Mouse (Mus musculus) MN1 (cell line): ENCODE data around the gene Mef2a.
"Not testable (repeated sequence)": the region's sequence is repeated elsewhere in the genome, so short reads cannot be mapped to it uniquely, and the experiment has no call there.

ENCODE experiments used
- DNase-seq: peaks from one replicate; pipeline ENCODE4 v3.0.0-alpha.2; 2016; ENCODE audit warnings: low spot score

Mef2a gene

DNA sequence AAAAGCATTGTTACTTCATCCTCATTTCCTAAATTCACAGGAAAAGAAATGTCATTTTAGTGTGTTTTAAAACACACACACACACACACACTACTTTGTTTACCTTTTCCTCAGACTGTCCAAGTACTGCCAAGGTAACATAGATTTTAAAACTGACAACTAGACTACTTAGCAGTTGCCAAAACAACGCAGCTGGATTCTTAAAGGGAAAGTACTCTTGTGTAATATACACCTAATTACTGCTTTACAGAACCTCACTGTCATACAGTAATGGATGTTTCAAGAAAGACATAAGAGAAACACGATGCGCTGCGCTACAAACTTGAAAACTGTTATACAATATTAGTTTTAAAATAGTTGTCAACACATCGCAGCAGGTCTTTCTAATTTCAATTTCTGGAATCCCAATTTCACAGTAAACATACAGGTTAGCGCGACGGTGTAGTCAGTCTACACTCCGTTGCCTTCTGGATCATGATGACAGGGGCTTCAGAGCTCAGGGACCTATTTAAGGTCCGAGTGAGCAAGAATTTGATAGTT, 1.2 kb downstream of the Mef2a start:
- DNase-seq: peak; percentile 10

DNA sequence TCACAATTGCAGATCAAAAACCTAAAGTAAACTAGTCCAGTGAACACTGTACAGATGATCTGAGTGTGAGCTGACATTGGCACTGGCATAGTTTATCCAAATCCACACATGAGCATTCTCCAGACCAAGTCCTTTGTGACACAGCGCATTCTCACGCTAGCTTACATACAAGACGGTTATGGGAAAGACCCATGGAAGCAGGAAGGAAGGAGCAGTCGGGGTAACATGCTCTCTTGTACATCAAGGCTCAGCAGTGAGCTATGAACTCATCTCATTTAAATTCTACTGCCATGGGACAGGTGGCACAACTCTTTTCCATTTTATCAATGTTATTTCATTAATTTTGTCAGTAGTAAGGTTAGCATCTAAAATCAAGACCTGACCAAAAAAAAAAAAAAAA, 3.0 kb downstream of the Mef2a start:
- no peak for DNase-seq

DNA sequence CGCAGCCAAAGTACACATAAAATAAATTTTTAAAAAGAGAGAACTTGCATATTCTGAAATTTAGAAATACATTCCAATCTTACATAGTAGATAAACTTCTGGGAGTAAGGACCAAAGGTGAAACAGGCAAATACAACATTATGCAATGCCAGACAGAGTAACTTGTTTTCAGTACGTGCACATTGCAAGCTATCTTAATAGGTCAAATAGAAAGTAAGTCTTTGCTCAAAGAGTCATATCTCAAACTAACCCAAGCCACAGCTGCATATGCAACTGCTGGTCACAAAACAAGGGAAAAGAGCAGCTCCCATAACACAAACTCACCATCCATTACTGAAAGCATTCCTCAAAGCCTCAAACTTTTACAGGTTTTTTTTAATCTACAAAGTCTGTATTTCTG, 4.3 kb downstream of the Mef2a start:
- DNase-seq: no peak

DNA sequence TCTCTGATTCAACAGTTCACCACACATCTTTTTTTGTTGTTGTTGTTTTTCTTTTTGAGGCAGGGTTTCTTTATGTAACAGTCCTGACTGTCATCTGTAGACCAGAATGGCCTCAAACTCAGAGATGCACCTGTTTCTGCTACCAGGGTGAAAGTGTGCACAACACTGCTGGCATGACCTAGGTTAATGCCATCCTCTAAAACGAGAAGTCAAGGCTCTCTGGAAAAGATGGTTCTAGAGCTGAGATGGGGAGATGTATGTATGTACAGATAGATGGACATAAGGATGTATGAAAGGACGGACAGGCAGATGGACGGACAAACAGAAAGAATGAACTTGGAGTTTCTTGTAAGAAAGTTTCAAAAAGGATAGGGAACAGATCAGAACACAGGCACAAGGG, 12.1 kb downstream of the Mef2a start:
- no peak for DNase-seq

DNA sequence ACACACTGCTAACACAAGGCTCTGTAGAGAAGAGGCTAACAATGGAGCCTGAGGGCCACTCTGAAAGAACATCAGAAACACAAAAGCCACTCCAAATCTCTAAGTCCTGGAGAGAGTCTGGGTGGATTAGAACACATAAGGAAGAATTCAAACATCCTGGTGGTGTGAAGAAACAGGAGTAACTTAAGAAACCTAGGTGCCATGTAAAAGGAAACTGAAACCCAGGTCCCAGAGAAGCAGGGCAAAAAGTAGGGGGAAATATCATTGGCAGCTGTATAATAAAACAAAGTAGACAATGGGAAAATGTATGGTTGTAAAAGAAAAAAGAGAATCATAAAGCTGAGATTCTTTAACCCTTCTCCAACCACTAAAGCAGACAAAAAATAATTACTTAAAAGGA, 12.8 kb downstream of the Mef2a start:
- no peak for DNase-seq

DNA sequence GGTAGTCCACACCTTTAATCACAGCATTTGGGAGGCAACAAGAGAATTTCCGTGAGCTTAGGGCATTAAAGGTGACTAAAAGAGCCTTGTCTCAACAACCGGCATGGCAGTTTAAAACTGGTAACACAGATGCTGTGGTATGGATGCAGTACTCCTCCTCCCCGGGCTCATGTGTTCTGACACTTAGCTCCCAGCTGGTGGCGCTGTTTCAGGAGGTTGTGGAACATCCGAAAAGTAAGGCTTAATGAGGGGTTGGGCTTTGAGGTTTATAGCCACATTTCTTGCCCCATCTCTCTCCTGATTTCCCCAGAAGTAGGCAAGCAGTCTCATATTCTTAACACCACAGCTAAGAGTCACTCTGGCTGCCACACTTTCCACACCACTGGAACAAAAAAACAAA, 16.8 kb downstream of the Mef2a start:
- DNase-seq: no peak

DNA sequence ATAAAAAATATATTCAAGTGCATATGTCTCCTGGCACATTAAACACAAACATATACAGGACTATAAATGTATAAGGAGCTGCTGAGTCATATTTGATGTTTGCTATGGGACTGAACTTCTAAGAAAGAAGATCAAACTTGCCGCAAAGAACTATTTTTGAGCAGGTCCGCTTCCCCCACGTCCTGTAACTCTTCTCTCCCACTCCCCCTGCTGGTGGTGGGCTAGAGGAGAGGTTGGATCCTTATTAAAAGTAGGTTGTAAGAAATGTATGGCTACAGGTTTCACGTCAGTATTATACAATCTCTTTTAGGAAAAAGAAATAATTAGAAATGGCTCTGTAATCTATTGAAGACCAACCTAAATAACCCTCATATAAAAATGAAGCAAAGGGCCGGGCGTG, 19.0 kb downstream of the Mef2a start:
- DNase-seq: no peak

DNA sequence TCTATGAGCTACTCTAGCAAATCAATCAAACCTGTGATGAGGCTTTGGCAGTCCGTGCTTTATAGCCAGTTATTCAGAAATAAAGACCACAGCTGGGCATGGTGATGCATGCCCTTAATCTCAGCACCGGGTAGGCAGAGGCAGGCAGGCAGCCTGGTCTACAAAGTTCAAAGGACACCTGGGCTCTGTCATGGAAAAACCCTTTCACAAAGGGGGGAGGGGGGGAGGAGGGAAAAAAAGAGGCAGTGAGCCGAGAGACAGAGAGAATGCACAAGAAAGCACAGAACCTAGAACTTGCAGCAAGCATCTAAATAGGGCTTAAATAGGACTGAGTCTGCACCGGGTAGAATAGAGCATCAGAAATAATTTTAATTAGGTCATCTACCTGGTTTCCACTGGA, 19.7 kb downstream of the Mef2a start:
- DNase-seq: no peak

DNA sequence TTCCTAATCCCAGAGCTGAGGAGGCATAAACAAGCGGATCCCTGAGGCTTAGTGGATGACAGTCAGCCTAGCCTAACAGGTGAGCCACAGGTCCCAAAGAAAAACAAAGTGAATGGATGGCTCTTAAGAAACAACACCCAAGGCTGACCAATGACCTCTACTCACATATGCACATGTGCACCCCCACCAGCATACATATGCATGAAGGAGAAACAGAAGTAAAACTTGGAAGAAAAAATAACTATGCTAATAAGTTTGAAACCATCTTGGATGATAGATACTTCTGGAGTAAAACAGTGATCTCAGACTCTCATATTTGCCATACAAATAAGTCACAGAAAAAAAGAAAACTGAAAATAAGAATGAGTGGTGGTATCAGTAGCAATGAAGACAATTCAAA, 28.2 kb downstream of the Mef2a start:
- DNase-seq: no peak

DNA sequence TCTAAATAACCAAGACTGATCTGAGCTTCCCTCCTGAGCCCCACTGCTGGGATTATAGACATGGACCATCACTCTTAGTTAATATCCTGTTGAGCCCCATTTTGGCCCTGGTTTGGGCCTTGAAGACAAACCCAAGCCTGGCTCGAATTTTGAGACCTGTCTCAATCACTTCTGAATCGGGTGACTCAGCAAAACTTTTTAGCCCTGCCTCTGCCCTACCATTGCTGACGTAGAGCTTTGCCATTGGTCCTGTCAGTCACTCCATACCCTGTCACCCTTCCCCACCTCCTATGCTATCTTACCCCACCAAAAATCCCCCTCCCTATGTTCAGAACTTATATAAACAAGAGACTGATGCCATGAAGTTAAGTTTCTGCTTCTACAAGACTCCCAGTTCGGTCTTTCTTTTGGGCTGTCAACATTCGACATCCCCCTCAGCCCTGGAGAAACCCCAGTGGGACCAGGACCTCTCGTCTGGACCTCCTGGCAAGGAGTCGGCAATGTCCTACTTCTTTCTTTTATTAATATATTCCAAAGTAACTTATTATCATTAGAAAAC, 30.5 kb downstream of the Mef2a start:
- DNase-seq: no peak

DNA sequence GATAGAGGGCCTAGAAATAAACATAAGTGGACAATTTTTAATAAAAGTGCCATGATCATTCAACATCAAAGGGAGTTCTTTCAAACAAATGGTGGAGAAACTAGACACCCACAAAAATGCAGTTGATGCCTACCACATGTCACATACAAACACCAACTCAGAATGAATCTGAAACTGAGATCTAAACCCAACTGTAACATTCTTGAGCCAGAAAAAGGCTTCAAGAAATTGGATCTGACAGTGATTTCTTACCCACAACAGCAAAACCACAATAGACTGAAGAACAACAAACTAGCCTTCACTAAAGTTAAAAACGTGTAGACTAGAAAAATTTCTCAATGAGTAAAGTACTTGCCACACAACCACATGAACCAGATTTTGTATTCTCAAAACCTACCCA, 52.3 kb downstream of the Mef2a start:
- DNase-seq: no peak

DNA sequence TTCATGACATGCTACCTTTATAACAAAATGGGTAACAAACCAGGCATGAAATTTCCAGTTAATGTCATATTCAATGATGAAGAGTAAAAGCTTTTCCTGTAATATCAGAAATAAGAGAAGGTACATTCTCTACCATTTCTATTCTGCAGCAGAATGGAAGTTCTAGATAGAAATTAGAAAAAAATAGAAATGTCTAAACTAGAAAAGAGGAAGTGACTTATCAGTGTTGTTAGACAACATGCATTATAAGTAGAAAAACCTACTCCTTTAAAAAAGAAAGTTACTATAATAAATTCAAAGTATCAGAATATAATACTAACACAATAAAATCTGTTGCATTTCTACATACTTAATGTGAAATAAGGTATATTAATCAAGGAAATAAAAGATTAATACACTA, 54.0 kb downstream of the Mef2a start:
- DNase-seq: no peak

DNA sequence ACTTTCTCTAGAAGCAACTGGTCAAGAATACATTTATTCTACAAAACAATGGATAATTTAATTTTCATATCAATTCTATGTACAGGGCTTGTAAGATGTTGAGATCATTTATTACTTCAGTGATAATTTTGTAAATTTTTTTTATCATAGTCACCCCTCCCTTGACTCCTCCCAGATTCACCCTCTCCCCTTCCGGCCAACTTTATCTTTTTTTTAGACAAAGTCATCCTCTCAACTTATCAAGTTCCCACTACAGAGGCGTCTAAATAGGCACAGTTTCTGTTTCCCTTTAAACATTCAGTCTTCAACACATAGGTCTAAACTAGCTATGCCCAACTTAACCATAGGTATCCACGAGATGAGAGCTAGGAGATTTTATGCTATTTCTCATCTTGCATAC, 59.5 kb downstream of the Mef2a start:
- DNase-seq: no peak

DNA sequence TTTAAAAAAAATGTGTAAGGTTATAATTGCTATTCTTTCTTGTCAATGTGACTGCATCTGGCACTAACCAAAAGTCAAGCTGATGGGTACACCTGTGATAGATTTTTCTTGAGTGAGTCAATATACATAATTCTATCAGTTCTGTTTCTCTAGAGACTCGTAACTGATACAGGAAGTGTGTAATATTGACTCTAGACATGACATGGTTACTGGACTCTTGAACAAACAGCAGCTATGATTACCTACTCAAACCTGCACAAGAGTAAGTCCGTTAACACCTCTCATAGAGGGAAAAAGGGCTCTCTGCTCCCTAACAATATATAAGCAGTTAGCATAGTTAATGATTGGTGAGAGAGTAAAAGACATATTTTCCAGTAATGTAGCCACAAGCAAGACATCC, 62.5 kb downstream of the Mef2a start:
- no peak for DNase-seq

DNA sequence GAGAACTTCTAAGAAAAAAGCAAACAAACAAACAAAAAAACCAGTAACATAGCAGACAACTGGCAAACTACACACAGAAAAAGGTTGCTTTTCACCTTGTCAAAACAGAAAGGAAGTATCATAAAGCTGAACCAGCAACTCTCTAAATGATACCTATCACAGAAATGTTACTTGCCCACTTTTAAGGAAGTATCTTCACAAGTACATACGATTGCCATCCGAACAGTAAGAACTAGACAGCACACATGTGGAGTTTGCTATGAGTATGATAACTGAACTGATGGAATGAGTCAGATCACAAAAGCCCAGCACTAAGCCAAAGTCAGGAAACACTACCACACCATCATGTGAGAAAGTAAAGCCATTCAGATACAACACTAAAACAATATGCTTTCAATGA, 64.6 kb downstream of the Mef2a start:
- no peak for DNase-seq

DNA sequence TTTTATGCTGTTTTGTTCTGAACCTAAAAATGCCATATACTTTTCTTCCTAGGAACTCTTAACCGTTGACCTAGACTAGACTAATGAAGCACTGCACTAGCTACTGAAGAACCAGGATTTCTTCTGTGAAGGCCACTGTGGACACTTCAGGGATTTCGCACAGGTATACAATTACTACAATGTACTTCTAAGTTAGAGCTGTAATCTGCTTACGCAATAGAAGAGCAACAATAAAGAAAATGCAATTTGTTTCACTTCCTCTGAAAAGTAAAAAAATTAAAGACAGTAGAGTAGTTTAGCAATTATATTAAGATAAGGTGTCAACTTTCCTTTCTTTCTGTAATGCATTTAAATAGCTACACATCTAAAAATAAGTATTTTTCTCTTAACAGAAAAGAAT, 65.6 kb downstream of the Mef2a start:
- no peak for DNase-seq

DNA sequence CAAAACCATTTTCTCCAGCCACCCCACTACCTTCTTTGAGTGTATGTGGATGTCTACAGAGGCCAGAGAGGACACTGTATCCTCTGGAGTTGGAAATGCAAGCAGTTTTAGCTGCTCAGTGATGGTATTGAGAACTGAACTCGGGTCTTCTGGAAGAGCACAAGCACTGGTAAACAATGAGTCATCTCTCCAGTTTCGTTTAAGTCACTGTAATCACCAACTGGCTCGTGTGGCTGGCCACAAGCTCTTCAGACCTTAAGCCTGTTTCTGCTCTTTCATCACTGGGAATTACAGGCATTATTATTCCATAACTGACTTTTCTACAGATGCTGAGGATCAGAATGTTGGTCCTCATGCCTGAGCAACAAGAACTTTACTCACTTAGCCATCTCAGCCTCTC, 67.7 kb downstream of the Mef2a start:
- no peak for DNase-seq

DNA sequence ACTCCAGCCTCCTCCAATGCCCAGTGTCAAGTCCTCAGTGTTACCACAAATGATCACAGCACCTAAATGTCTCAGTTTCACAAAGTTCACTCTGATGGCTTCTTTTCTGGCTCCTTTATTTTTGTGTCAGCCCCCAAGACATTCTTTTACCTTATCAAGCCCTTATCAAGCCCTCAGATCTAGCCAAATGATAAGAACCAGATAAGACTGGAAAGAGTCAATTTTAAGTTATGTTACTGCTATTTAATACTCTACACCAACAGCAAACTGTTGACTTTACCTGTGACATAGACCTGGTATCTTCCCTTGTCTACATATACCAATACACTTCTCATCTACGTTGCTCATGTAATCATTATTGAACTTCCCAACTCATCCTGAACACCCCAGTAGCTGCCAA, 76.2 kb downstream of the Mef2a start:
- no peak for DNase-seq

DNA sequence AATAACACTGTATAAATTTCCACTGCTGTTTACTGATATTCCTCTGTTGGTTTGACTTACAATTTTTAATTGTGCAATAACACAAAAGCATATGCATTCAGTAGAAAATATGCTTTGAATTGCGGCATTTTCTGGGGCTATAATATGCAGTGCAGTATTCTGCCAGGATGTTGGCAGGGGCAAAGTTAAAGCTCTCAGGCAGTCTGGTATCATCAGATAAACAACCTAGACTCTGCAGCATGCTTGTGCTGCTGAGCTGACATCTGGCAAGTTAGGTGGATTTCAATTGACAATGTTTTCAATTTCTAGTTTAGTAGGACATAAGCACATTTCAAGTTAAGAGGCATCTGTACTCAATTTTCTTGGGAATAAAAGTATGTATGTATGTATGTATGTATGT, 81.3 kb downstream of the Mef2a start:
- DNase-seq: no peak

DNA sequence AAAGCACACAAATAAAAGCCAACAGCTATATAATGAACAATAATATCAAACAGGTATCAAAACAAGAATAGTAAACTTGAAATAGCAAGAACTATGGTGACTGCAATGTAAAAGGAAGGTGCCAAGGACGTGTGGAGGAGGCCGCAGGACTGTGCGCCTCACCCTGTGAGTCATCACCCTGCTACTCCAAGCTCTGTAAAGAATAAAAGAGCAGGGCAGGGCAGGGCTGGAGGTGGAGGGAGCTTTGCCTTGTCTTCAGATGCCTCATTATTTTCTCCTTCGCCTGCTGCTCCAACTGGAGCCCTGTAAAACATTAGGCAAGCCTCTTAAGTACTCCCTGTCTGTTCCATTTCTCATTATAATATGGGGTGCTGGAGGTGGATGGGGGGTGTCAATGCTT, 85.2 kb downstream of the Mef2a start:
- DNase-seq: no peak

DNA sequence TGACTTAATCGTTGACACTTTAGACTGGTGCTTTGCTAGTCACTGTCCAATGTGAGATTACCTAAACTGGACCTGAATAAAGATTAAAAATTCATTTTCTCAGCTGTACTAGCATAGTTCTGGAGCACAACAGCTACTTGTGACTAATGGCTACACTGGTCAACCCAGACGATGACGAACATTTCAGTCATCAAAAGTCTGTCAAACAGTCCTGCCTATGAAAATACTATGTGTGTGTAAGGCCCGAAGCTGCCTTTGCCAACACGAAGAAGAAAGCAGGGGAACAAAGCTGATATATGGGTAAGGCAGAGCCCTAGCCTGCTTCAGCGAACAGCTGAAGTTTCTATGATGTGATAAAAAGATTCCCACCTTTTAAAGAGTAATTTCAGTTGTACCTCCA, 89.1 kb downstream of the Mef2a start:
- no peak for DNase-seq

DNA sequence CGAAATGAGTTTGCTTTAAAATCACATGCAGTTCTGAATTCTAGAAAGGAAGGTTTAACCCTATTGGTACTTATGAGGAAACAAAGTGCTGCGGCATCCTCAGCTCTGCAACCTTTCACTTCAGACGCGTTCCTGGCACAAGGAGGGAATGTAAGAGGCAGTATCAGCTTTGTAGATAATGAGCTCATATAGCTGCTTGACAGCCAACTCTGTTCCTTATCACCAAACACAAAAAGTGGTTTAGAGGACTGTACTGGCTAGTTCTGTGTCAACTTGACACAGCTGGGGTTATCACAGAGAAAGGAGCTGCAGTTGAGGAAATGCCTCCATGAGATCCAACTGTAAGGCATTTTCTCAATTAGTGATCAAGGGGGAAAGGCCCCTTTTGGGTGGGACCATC, 102.2 kb downstream of the Mef2a start:
- DNase-seq: not testable (repeated sequence)

DNA sequence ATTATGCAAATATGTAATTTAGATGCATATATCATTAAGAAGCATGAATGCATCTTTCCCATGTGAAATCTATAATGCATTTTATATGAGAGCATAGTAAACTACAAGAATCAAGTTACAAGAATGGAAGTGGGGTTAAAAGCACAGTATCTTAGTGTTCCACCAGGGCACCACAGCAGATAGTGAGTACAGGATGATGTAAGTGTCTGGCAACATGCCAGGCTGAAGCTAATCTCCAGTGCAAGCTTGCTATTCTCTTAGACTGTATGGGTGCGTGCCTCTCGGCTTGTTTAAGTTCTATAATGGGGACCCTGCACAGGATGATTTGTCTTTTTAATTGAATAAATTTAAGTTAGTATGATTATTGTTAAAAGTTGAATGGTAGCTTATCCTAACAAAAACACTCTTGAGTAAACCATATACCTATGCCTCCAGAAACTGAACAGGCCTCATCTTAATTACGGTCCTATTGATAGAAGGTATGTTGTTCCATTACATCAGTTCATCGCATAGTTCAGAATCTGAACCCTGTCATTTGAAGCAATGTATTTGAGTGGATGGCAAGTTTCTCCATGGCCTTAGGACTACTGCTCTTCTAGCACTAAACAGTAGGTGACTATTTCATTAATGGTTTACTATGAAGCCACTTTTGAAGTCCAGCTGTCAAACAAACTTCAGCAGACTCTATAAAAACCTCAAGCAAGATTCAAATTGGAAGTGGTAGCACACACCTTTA, 112.7 kb downstream of the Mef2a start:
- peak; percentile 84 for DNase-seq

DNA sequence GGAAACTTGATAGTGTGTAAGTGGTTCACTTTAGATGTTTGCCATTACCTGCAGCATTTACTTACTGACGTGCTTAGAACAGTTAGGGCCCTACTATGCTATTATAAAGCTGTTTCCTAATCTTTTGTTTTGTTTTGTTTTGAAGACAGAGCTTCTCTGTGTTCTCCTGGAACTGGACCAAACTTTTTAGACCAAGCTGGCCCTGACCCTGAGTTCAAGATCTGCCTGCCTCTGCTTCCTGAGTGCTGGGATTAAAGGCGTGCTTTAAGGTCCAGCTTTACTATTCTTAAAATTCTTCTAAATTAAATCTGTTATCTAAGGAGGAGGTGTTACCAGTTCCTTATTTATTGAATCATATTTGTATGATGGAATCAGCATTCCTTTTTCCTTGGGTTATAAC, 126.6 kb downstream of the Mef2a start:
- DNase-seq: no peak
